Mouse (Mus musculus): Measurements from ENCODE around the gene Atm.

DNA sequence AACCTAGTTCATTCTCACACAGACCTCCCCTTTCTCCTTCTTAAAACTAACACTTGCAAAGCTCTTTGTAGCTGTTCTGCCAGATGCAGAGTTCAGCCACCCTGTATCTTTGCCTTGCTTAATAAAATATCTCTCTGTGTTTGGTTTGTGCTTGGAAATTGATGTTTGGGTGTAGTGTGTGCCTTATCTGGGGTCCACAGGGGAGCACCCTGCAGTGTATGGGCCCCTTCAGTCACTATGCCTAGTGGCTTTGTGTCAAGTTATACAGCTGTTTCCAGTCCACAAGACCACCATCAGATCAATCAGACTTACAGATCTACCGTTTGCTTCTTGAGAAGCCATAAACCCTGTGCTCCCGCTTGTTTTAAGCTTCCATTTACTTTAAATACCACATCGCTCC, 127.1 kb downstream of the Atm start:
- TF ChIP-seq EP300 (IDR thresholded peaks at IDR 0.05; ENCODE audit: low read depth) = no peak
- no peak for TF ChIP-seq CTCF (IDR thresholded peaks at IDR 0.05; ENCODE audit: low read depth)

Data from heart, postnatal 0 days (tissue).